ENCODE assay signal across 20 mouse cellular contexts in the genomic region with DNA sequence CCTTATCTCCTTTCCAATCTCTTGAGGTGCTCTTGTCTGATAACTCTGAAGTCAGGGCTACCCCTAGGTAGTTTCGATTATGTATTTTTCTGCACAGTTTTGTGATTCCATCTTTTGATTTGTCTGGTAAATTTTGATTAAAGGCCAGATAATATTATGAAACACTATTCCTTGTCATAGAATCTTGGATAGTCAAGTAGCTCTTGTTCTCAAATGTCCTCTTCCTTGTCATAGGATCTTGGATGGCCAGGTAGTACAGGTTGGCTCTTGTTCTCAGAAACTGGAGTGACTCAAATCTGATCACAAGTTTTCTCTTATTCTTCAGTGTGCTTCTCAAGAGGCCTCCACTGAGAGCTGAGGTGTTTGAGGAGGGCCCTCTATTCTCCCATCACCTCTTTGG. TPM values are rescaled to one million over a fixed set of nuclear protein-coding genes. Genes with fewer than 3 reads are reported as not detected.
"Had no signal": no experiment of that assay in that cellular context is flagged by ENCODE, and none has a peak within 500 bp of the region (broad histone marks: within the 10 kb centered on the region; RNA-seq: fewer than 3 reads in every experiment).

No protein-coding gene starts in this region.

- ATAC-seq: hindbrain, postnatal 0 days; inflammation-experienced regulatory T-cells, adult 6 months; midbrain, embryonic 13.5 days; midbrain, embryonic 16.5 days had no signal

- DNase-seq: kidney, adult 18-20 months; kidney, adult 9 months; kidney, postnatal 14 days; kidney, postnatal 4 days; left cerebral cortex, postnatal 4 days; liver, embryonic 13.5 days; lung, adult 2 months; thymus, adult 2 months; thymus, postnatal 14 days; thymus, postnatal 4 days had no signal

- H3K9me3 ChIP-seq: limb, embryonic 13.5 days; liver, embryonic 13.5 days; megakaryocyte, embryonic 14.5 days; midbrain, embryonic 10.5 days; midbrain, embryonic 13.5 days; neural tube, embryonic 13.5 days had no signal

- H3K9ac ChIP-seq: limb, embryonic 13.5 days; liver, embryonic 13.5 days; midbrain, embryonic 13.5 days; neural tube, embryonic 13.5 days had no signal

- H3K4me3 ChIP-seq: limb, embryonic 13.5 days; liver, embryonic 13.5 days; megakaryocyte, embryonic 14.5 days; midbrain, embryonic 10.5 days; midbrain, embryonic 13.5 days; myocyte; neural tube, embryonic 13.5 days had no signal

- H3K4me1 ChIP-seq: liver, embryonic 13.5 days; neural tube, embryonic 13.5 days had no signal

- H3K36me3 ChIP-seq: limb, embryonic 13.5 days; liver, embryonic 13.5 days; midbrain, embryonic 10.5 days; midbrain, embryonic 13.5 days; neural tube, embryonic 13.5 days had no signal

- H3K27me3 ChIP-seq: limb, embryonic 13.5 days; liver, embryonic 13.5 days; midbrain, embryonic 13.5 days; neural tube, embryonic 13.5 days had no signal

- H3K27ac ChIP-seq: hindbrain, postnatal 0 days; limb, embryonic 13.5 days; liver, embryonic 13.5 days; midbrain, embryonic 10.5 days; midbrain, embryonic 13.5 days; neural tube, embryonic 13.5 days had no signal

- H3K4me2 ChIP-seq: limb, embryonic 13.5 days; liver, embryonic 13.5 days; midbrain, embryonic 13.5 days; neural tube, embryonic 13.5 days had no signal

RNA-seq across cellular contexts. Expression of a gene that starts 7.2 kb away (rescaled TPM):
- polyA plus RNA-seq: inflammation-experienced regulatory T-cells, adult 6 months had no signal

RNA-seq across cellular contexts. Expression of a gene that starts 55.2 kb away (rescaled TPM):
- polyA plus RNA-seq: hindbrain, postnatal 0 days; inflammation-experienced regulatory T-cells, adult 6 months; midbrain, embryonic 10.5 days; myocyte; neural tube, embryonic 13.5 days; small intestine, adult 2 months had no signal
